Mouse (Mus musculus): ENCODE data around the gene Syt9. TPM values are rescaled to one million over a fixed set of nuclear protein-coding genes. Genes with fewer than 3 reads are reported as not detected.

The Syt9 gene
- polyA plus RNA-seq, 1 experiment from 2014 or later, result 2.2 TPM

GRCm38 (mm10) chr7:107540034-107540433 lies 169.5 kb downstream of the Syt9 start:
- no peaks in the 10 kb centered on the region for H3K36me3 ChIP-seq (ENCODE audit: control insufficient read depth, insufficient read depth, low read length)
- H3K9ac ChIP-seq (ENCODE audit: low read depth, low read length), result no peak overlapping the region
- no peaks in the 10 kb centered on the region for H3K27me3 ChIP-seq (replicated peaks; ENCODE audit: control insufficient read depth, insufficient read depth, low read length)
- no peak overlapping the region for H3K4me2 ChIP-seq
- DNase-seq (ENCODE audit: low spot score) (no peak), ATAC-seq (replicated peaks; ENCODE audit: low FRiP score) (no peak)
- H3K9me3 ChIP-seq (ENCODE audit: control insufficient read depth, low read length), result no peaks in the 10 kb centered on the region
- H3K4me3 ChIP-seq (ENCODE audit: low read depth, low read length), result no peak overlapping the region
- no peak overlapping the region for H3K27ac ChIP-seq (ENCODE audit: low read depth, low read length)
- H3K4me1 ChIP-seq (replicated peaks; ENCODE audit: control insufficient read depth, insufficient read depth, low read length), result no peaks in the 10 kb centered on the region
- 16% methylated on average over 4 of the region's 4 CpGs for WGBS

GRCm38 (mm10) chr7:107545011-107545410 lies 174.5 kb downstream of the Syt9 start:
- no peak overlapping the region for H3K9ac ChIP-seq (ENCODE audit: low read depth, low read length)
- no peak overlapping the region for H3K4me2 ChIP-seq
- H3K27me3 ChIP-seq (replicated peaks; ENCODE audit: control insufficient read depth, insufficient read depth, low read length), result no peaks in the 10 kb centered on the region
- WGBS, result 67% methylated on average over 1 of the region's 1 CpGs
- no peaks in the 10 kb centered on the region for H3K4me1 ChIP-seq (replicated peaks; ENCODE audit: control insufficient read depth, insufficient read depth, low read length)
- H3K9me3 ChIP-seq (ENCODE audit: control insufficient read depth, low read length), result no peaks in the 10 kb centered on the region
- no peak overlapping the region for H3K27ac ChIP-seq (ENCODE audit: low read depth, low read length)
- H3K4me3 ChIP-seq (ENCODE audit: low read depth, low read length), result no peak overlapping the region
- DNase-seq (ENCODE audit: low spot score) (no peak), ATAC-seq (replicated peaks; ENCODE audit: low FRiP score) (no peak)
- H3K36me3 ChIP-seq (ENCODE audit: control insufficient read depth, insufficient read depth, low read length), result no peaks in the 10 kb centered on the region

- no peak overlapping the region for H3K9ac ChIP-seq (ENCODE audit: low read depth, low read length)
- no peak for DNase-seq (ENCODE audit: low spot score)
- WGBS, result 83% methylated on average over 3 of the region's 3 CpGs
These were observed 177.3 kb downstream of the Syt9 start for GRCm38 (mm10) chr7:107547872-107548271.

DNA sequence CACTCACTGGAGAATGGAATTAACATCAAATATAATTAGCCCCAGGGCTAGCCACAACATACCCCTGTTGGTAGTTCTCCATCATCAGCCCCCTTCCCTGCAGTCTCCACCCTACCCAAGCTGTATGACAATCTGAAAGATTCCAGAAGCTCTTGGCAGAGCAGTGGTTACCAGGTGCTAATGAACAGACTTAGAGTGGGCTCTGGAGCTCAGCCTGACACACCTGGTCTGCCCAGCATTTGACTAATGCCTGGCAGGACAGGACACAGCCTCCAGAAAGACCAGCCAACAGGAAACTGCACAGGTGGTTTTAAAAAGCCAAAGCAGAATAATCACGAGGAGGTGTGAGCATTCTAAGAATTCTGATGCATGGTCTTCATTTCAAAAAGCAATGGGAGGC lies 182.9 kb downstream of the Syt9 start:
- WGBS, result 46% methylated on average over 1 of the region's 1 CpGs
- H3K9ac ChIP-seq (ENCODE audit: low read depth, low read length), result no peak overlapping the region
- no peaks in the 10 kb centered on the region for H3K27me3 ChIP-seq (replicated peaks; ENCODE audit: control insufficient read depth, insufficient read depth, low read length)
- H3K4me3 ChIP-seq (ENCODE audit: low read depth, low read length), result no peak overlapping the region
- no peaks in the 10 kb centered on the region for H3K36me3 ChIP-seq (ENCODE audit: control insufficient read depth, insufficient read depth, low read length)
- DNase-seq (ENCODE audit: low spot score), result no peak
- H3K4me2 ChIP-seq, result no peak overlapping the region
- no peaks in the 10 kb centered on the region for H3K9me3 ChIP-seq (ENCODE audit: control insufficient read depth, low read length)
- no peak for ATAC-seq (replicated peaks; ENCODE audit: low FRiP score)
- no peak overlapping the region for H3K27ac ChIP-seq (ENCODE audit: low read depth, low read length)
- H3K4me1 ChIP-seq (replicated peaks; ENCODE audit: control insufficient read depth, insufficient read depth, low read length), result no peaks in the 10 kb centered on the region

More at GRCm38 (mm10) chr7:107547872-107548271, 177.3 kb downstream of the Syt9 start:
- Histone ChIP-seq H3K27me3 (replicated peaks; ENCODE audit: control insufficient read depth, insufficient read depth, low read length) (no peaks in the 10 kb centered on the region), H3K9me3 (ENCODE audit: control insufficient read depth, low read length) (no peaks in the 10 kb centered on the region), H3K27ac (ENCODE audit: low read depth, low read length) (no peak overlapping the region), H3K4me3 (ENCODE audit: low read depth, low read length) (no peak overlapping the region), H3K4me1 (replicated peaks; ENCODE audit: control insufficient read depth, insufficient read depth, low read length) (no peaks in the 10 kb centered on the region), H3K36me3 (ENCODE audit: control insufficient read depth, insufficient read depth, low read length) (no peaks in the 10 kb centered on the region), H3K4me2 (no peak overlapping the region)
- no peak for ATAC-seq (replicated peaks; ENCODE audit: low FRiP score)

DNA sequence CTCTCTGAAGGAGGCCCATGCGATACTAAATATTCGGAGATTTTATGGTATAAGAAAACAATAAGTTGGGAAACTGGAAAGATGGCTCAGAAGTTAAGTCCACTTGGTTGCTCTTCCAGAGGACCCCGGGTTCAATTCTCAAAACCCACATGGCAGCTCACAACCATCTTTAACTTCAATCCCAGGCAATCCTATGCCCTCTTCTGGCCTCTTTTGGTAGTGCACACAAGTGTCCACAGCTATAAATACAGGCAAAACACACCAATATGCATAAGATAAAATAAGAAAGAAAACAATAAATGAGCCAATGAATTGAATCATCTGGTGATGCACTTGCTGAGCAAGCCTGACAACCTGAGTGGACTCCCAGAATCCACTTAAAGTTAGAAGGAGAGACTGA lies 185.4 kb downstream of the Syt9 start:
- H3K4me3 ChIP-seq (ENCODE audit: low read depth, low read length), result no peak overlapping the region
- DNase-seq (ENCODE audit: low spot score) (no peak), ATAC-seq (replicated peaks; ENCODE audit: low FRiP score) (no peak)
- no peak overlapping the region for H3K27ac ChIP-seq (ENCODE audit: low read depth, low read length)
- H3K4me1 ChIP-seq (replicated peaks; ENCODE audit: control insufficient read depth, insufficient read depth, low read length), result no peaks in the 10 kb centered on the region
- no peak overlapping the region for H3K4me2 ChIP-seq
- H3K36me3 ChIP-seq (ENCODE audit: control insufficient read depth, insufficient read depth, low read length), result no peaks in the 10 kb centered on the region
- H3K9me3 ChIP-seq (ENCODE audit: control insufficient read depth, low read length), result no peaks in the 10 kb centered on the region
- no peaks in the 10 kb centered on the region for H3K27me3 ChIP-seq (replicated peaks; ENCODE audit: control insufficient read depth, insufficient read depth, low read length)
- WGBS, result 69% methylated on average over 3 of the region's 3 CpGs
- H3K9ac ChIP-seq (ENCODE audit: low read depth, low read length), result no peak overlapping the region

- H3K4me3 ChIP-seq (ENCODE audit: low read depth, low read length), result no peak overlapping the region
- no peaks in the 10 kb centered on the region for H3K27me3 ChIP-seq (replicated peaks; ENCODE audit: control insufficient read depth, insufficient read depth, low read length)
- H3K9ac ChIP-seq (ENCODE audit: low read depth, low read length), result no peak overlapping the region
- 78% methylated on average over 2 of the region's 2 CpGs for WGBS
- no peak overlapping the region for H3K27ac ChIP-seq (ENCODE audit: low read depth, low read length)
- ATAC-seq (replicated peaks; ENCODE audit: low FRiP score), result no peak
- no peaks in the 10 kb centered on the region for H3K36me3 ChIP-seq (ENCODE audit: control insufficient read depth, insufficient read depth, low read length)
- H3K4me1 ChIP-seq (replicated peaks; ENCODE audit: control insufficient read depth, insufficient read depth, low read length), result no peaks in the 10 kb centered on the region
- no peak overlapping the region for H3K4me2 ChIP-seq
- H3K9me3 ChIP-seq (ENCODE audit: control insufficient read depth, low read length), result no peaks in the 10 kb centered on the region
- DNase-seq (ENCODE audit: low spot score), result no peak
These were observed 190.1 kb downstream of the Syt9 start for GRCm38 (mm10) chr7:107560675-107561074.

DNA sequence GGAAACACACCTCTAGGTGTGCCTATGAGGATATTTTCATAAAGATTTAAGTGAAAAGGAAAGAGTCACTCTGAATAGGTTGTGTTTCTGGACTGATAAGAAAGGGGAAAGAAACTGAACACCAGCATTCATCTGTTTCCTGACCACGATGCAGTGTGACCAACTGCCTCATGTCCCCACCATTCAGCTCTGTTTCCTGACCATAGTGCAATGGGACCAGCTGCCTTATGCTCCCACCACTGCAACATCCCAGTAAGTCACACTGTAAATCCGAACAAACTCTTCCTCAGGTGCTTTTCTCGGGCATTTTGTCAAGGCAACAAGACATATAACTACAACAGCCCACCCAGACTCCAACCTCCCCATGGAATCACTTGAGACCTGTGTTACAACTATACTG lies 191.1 kb downstream of the Syt9 start:
- Histone ChIP-seq H3K27me3 (replicated peaks; ENCODE audit: control insufficient read depth, insufficient read depth, low read length) (no peaks in the 10 kb centered on the region), H3K4me1 (replicated peaks; ENCODE audit: control insufficient read depth, insufficient read depth, low read length) (no peaks in the 10 kb centered on the region), H3K9ac (ENCODE audit: low read depth, low read length) (no peak overlapping the region), H3K4me3 (ENCODE audit: low read depth, low read length) (no peak overlapping the region), H3K36me3 (ENCODE audit: control insufficient read depth, insufficient read depth, low read length) (no peaks in the 10 kb centered on the region), H3K27ac (ENCODE audit: low read depth, low read length) (no peak overlapping the region), H3K9me3 (ENCODE audit: control insufficient read depth, low read length) (no peaks in the 10 kb centered on the region), H3K4me2 (no peak overlapping the region)
- 38% methylated on average over 3 of the region's 3 CpGs for WGBS
- DNase-seq (ENCODE audit: low spot score) (no peak), ATAC-seq (replicated peaks; ENCODE audit: low FRiP score) (no peak)

GRCm38 (mm10) chr7:107563727-107564126 lies 193.2 kb downstream of the Syt9 start:
- Histone ChIP-seq H3K4me3 (ENCODE audit: low read depth, low read length) (no peak overlapping the region), H3K27me3 (replicated peaks; ENCODE audit: control insufficient read depth, insufficient read depth, low read length) (no peaks in the 10 kb centered on the region), H3K36me3 (ENCODE audit: control insufficient read depth, insufficient read depth, low read length) (no peaks in the 10 kb centered on the region), H3K4me1 (replicated peaks; ENCODE audit: control insufficient read depth, insufficient read depth, low read length) (no peaks in the 10 kb centered on the region), H3K9me3 (ENCODE audit: control insufficient read depth, low read length) (no peaks in the 10 kb centered on the region), H3K9ac (ENCODE audit: low read depth, low read length) (no peak overlapping the region), H3K4me2 (no peak overlapping the region), H3K27ac (ENCODE audit: low read depth, low read length) (no peak overlapping the region)
- ATAC-seq (replicated peaks; ENCODE audit: low FRiP score) (no peak), DNase-seq (ENCODE audit: low spot score) (no peak)
- WGBS, result 57% methylated on average over 2 of the region's 2 CpGs

GRCm38 (mm10) chr7:107567261-107567671 lies 196.7 kb downstream of the Syt9 start, which contains the start of gene Olfml1:
Olfml1 (plus strand) TSS chr7:107567446.
- no peak for DNase-seq (ENCODE audit: low spot score)
- H3K27ac ChIP-seq (ENCODE audit: low read depth, low read length), result no peak within 1 kb of the TSS; the same call in 1 of the 2 replicates

More at GRCm38 (mm10) chr7:107567261-107567671, 196.7 kb downstream of the Syt9 start, which contains the start of gene Olfml1:
- no peaks in the 10 kb centered on the region for H3K36me3 ChIP-seq (ENCODE audit: control insufficient read depth, insufficient read depth, low read length)
- peak within 1 kb of the TSS; percentile 47 for H3K4me2 ChIP-seq
- no peaks in the 10 kb centered on the region for H3K27me3 ChIP-seq (replicated peaks; ENCODE audit: control insufficient read depth, insufficient read depth, low read length)
- no peaks in the 10 kb centered on the region for H3K4me1 ChIP-seq (replicated peaks; ENCODE audit: control insufficient read depth, insufficient read depth, low read length)
- ATAC-seq (replicated peaks; ENCODE audit: low FRiP score), result peak; percentile 43; the same call in 1 of the 2 replicates
- no peaks in the 10 kb centered on the region for H3K9me3 ChIP-seq (ENCODE audit: control insufficient read depth, low read length)
- WGBS, result 59% methylated on average over 7 of the region's 7 CpGs
- no peak within 1 kb of the TSS for H3K9ac ChIP-seq (ENCODE audit: low read depth, low read length)
- H3K4me3 ChIP-seq (ENCODE audit: low read depth, low read length), result peak within 1 kb of the TSS; percentile 27; the same call in 1 of the 2 replicates
